Mouse (Mus musculus): Measurements from ENCODE around the gene Trim39. TPM values are rescaled to one million over a fixed set of nuclear protein-coding genes. Genes with fewer than 3 reads are reported as not detected.
"Not testable (repeated sequence)": the region's sequence is repeated elsewhere in the genome, so short reads cannot be mapped to it uniquely, and the experiment has no call there.

Gene Trim39
- 14.0 and 15.6 TPM in 2 replicates for polyA plus RNA-seq (2014; fragmentation: Nextera tagmentation; extraction: Ambion mirVana)

GRCm38 (mm10) chr17:36271586-36272256, at the start of gene Trim39:
Trim39 (minus strand) TSS chr17:36272247.
- 1% methylated on average over 43 of the region's 43 CpGs for WGBS
- Histone ChIP-seq H3K9ac (replicated peaks; ENCODE audit: low read length) (peak within 1 kb of the TSS; percentile 97), H3K36me3 (replicated peaks; ENCODE audit: control insufficient read depth, insufficient read depth, low read depth, low read length) (peaks cover 2% of the 10 kb centered on the region)

GRCm38 (mm10) chr17:36315689-36316253, 43.7 kb upstream of the Trim39 start:
- Histone ChIP-seq H3K9ac (replicated peaks; ENCODE audit: low read length) (peak overlapping the region; percentile 54; the same call in 1 of the 2 replicates), H3K36me3 (replicated peaks; ENCODE audit: control insufficient read depth, insufficient read depth, low read depth, low read length) (no peaks in the 10 kb centered on the region), H3K4me1 (ENCODE audit: control insufficient read depth, insufficient read depth, low read length) (no peaks in the 10 kb centered on the region), H3K4me2 (ENCODE audit: low read depth, low read length) (peak overlapping the region; percentile 59), H3K9me3 (replicated peaks; ENCODE audit: control insufficient read depth, low read length) (no peaks in the 10 kb centered on the region), H3K4me3 (ENCODE audit: low read depth, low read length) (peak overlapping the region; percentile 40), H3K27me3 (ENCODE audit: control insufficient read depth, insufficient read depth, low read length) (no peaks in the 10 kb centered on the region), H3K27ac (replicated peaks; ENCODE audit: low read depth, low read length) (no peak overlapping the region)
- 19% methylated on average over 5 of the region's 5 CpGs for WGBS
- DNase-seq (ENCODE audit: low spot score) (peak; percentile 9), ATAC-seq (replicated peaks; ENCODE audit: insufficient number of reproducible peaks, low FRiP score, low TSS enrichment, low read depth) (no peak)

More at GRCm38 (mm10) chr17:36271586-36272256, at the start of gene Trim39:
- Histone ChIP-seq H3K9me3 (replicated peaks; ENCODE audit: control insufficient read depth, low read length) (no peaks in the 10 kb centered on the region), H3K4me3 (ENCODE audit: low read depth, low read length) (peak within 1 kb of the TSS; percentile 95), H3K27me3 (ENCODE audit: control insufficient read depth, insufficient read depth, low read length) (no peaks in the 10 kb centered on the region), H3K4me1 (ENCODE audit: control insufficient read depth, insufficient read depth, low read length) (peaks cover 3% of the 10 kb centered on the region), H3K4me2 (ENCODE audit: low read depth, low read length) (peak within 1 kb of the TSS; percentile 80), H3K27ac (replicated peaks; ENCODE audit: low read depth, low read length) (peak within 1 kb of the TSS; percentile 83)
- ATAC-seq (replicated peaks; ENCODE audit: insufficient number of reproducible peaks, low FRiP score, low TSS enrichment, low read depth) (peak; percentile 80), DNase-seq (ENCODE audit: low spot score) (peak; percentile 83)

GRCm38 (mm10) chr17:36315041-36315688, 43.1 kb upstream of the Trim39 start:
- ATAC-seq (replicated peaks; ENCODE audit: insufficient number of reproducible peaks, low FRiP score, low TSS enrichment, low read depth), result peak; percentile 76

GRCm38 (mm10) chr17:36314511-36314910, 42.5 kb upstream of the Trim39 start:
- no peak overlapping the region for H3K9ac ChIP-seq (replicated peaks; ENCODE audit: low read length)

More at GRCm38 (mm10) chr17:36315041-36315688, 43.1 kb upstream of the Trim39 start:
- peak overlapping the region; percentile 40 for H3K4me3 ChIP-seq (ENCODE audit: low read depth, low read length)
- under 1% methylated on average over 19 of the region's 19 CpGs for WGBS
- H3K4me2 ChIP-seq (ENCODE audit: low read depth, low read length), result peak overlapping the region; percentile 59
- H3K27me3 ChIP-seq (ENCODE audit: control insufficient read depth, insufficient read depth, low read length), result no peaks in the 10 kb centered on the region
- peak overlapping the region; percentile 54 for H3K9ac ChIP-seq (replicated peaks; ENCODE audit: low read length)
- peak; percentile 60 for DNase-seq (ENCODE audit: low spot score)
- no peaks in the 10 kb centered on the region for H3K4me1 ChIP-seq (ENCODE audit: control insufficient read depth, insufficient read depth, low read length)
- H3K27ac ChIP-seq (replicated peaks; ENCODE audit: low read depth, low read length), result no peak overlapping the region
- no peaks in the 10 kb centered on the region for H3K9me3 ChIP-seq (replicated peaks; ENCODE audit: control insufficient read depth, low read length)
- H3K36me3 ChIP-seq (replicated peaks; ENCODE audit: control insufficient read depth, insufficient read depth, low read depth, low read length), result no peaks in the 10 kb centered on the region

GRCm38 (mm10) chr17:36309293-36309692, 37.2 kb upstream of the Trim39 start:
- no peak overlapping the region for H3K27ac ChIP-seq (replicated peaks; ENCODE audit: low read depth, low read length)

More at GRCm38 (mm10) chr17:36314511-36314910, 42.5 kb upstream of the Trim39 start:
- peak; percentile 64 for DNase-seq (ENCODE audit: low spot score)
- no peaks in the 10 kb centered on the region for H3K27me3 ChIP-seq (ENCODE audit: control insufficient read depth, insufficient read depth, low read length)
- H3K4me2 ChIP-seq (ENCODE audit: low read depth, low read length), result peak overlapping the region; percentile 59
- peak overlapping the region; percentile 40 for H3K4me3 ChIP-seq (ENCODE audit: low read depth, low read length)
- H3K4me1 ChIP-seq (ENCODE audit: control insufficient read depth, insufficient read depth, low read length), result no peaks in the 10 kb centered on the region
- H3K9me3 ChIP-seq (replicated peaks; ENCODE audit: control insufficient read depth, low read length), result no peaks in the 10 kb centered on the region
- H3K27ac ChIP-seq (replicated peaks; ENCODE audit: low read depth, low read length), result no peak overlapping the region
- ATAC-seq (replicated peaks; ENCODE audit: insufficient number of reproducible peaks, low FRiP score, low TSS enrichment, low read depth), result no peak
- under 1% methylated on average over 9 of the region's 9 CpGs for WGBS
- H3K36me3 ChIP-seq (replicated peaks; ENCODE audit: control insufficient read depth, insufficient read depth, low read depth, low read length), result no peaks in the 10 kb centered on the region

GRCm38 (mm10) chr17:36308855-36309254, 36.8 kb upstream of the Trim39 start:
- not testable (repeated sequence) for ATAC-seq (replicated peaks; ENCODE audit: insufficient number of reproducible peaks, low FRiP score, low TSS enrichment, low read depth)
- 1% methylated on average over 3 of the region's 3 CpGs for WGBS

More at GRCm38 (mm10) chr17:36309293-36309692, 37.2 kb upstream of the Trim39 start:
- no peaks in the 10 kb centered on the region for H3K4me1 ChIP-seq (ENCODE audit: control insufficient read depth, insufficient read depth, low read length)
- ATAC-seq (replicated peaks; ENCODE audit: insufficient number of reproducible peaks, low FRiP score, low TSS enrichment, low read depth), result no peak
- H3K9me3 ChIP-seq (replicated peaks; ENCODE audit: control insufficient read depth, low read length), result no peaks in the 10 kb centered on the region
- H3K27me3 ChIP-seq (ENCODE audit: control insufficient read depth, insufficient read depth, low read length), result no peaks in the 10 kb centered on the region
- no peak for DNase-seq (ENCODE audit: low spot score)
- no peak overlapping the region for H3K4me2 ChIP-seq (ENCODE audit: low read depth, low read length)
- H3K36me3 ChIP-seq (replicated peaks; ENCODE audit: control insufficient read depth, insufficient read depth, low read depth, low read length), result no peaks in the 10 kb centered on the region
- 46% methylated on average over 1 of the region's 1 CpGs for WGBS
- no peak overlapping the region for H3K9ac ChIP-seq (replicated peaks; ENCODE audit: low read length)
- no peak overlapping the region for H3K4me3 ChIP-seq (ENCODE audit: low read depth, low read length)

GRCm38 (mm10) chr17:36286390-36286789, 14.3 kb upstream of the Trim39 start, which contains the start of gene H2-M10.2:
H2-M10.2 (minus strand) TSS chr17:36286490.
- Histone ChIP-seq H3K27ac (replicated peaks; ENCODE audit: low read depth, low read length) (no peak within 1 kb of the TSS), H3K4me2 (ENCODE audit: low read depth, low read length) (no peak within 1 kb of the TSS), H3K36me3 (replicated peaks; ENCODE audit: control insufficient read depth, insufficient read depth, low read depth, low read length) (no peaks in the 10 kb centered on the region), H3K4me1 (ENCODE audit: control insufficient read depth, insufficient read depth, low read length) (no peaks in the 10 kb centered on the region), H3K9me3 (replicated peaks; ENCODE audit: control insufficient read depth, low read length) (no peaks in the 10 kb centered on the region), H3K27me3 (ENCODE audit: control insufficient read depth, insufficient read depth, low read length) (no peaks in the 10 kb centered on the region), H3K9ac (replicated peaks; ENCODE audit: low read length) (no peak within 1 kb of the TSS), H3K4me3 (ENCODE audit: low read depth, low read length) (no peak within 1 kb of the TSS)
- ATAC-seq (replicated peaks; ENCODE audit: insufficient number of reproducible peaks, low FRiP score, low TSS enrichment, low read depth), result no peak
- DNase-seq (ENCODE audit: low spot score), result no peak
- 85% methylated on average over 2 of the region's 2 CpGs for WGBS

More at GRCm38 (mm10) chr17:36308855-36309254, 36.8 kb upstream of the Trim39 start:
- not testable (repeated sequence) for H3K27me3 ChIP-seq (ENCODE audit: control insufficient read depth, insufficient read depth, low read length); H3K4me1 ChIP-seq (ENCODE audit: control insufficient read depth, insufficient read depth, low read length); H3K9me3 ChIP-seq (replicated peaks; ENCODE audit: control insufficient read depth, low read length); H3K4me3 ChIP-seq (ENCODE audit: low read depth, low read length); H3K9ac ChIP-seq (replicated peaks; ENCODE audit: low read length); H3K4me2 ChIP-seq (ENCODE audit: low read depth, low read length); H3K36me3 ChIP-seq (replicated peaks; ENCODE audit: control insufficient read depth, insufficient read depth, low read depth, low read length); H3K27ac ChIP-seq (replicated peaks; ENCODE audit: low read depth, low read length)
- DNase-seq (ENCODE audit: low spot score), result peak; percentile 85
